Mouse (Mus musculus) CH12.LX (cell line): ENCODE results near the gene Slc16a5. TPM values are rescaled to one million over a fixed set of nuclear protein-coding genes. Genes with fewer than 3 reads are reported as not detected.

Experiments used
- DNase-seq: peaks from one replicate; pipeline ENCODE4 v3.0.0-alpha.2; 2013; ENCODE audit errors: extremely low read depth
- H3K27ac ChIP-seq: 2 replicates; pipeline ENCODE4 v1.5.1; 2012; ENCODE audit warnings: low read depth, mild to moderate bottlenecking, control low read depth, moderate library complexity; ENCODE audit not compliant: insufficient read depth
- H3K27me3 ChIP-seq: replicated peaks from 2 replicates; pipeline ENCODE3; 2012; ENCODE audit warnings: inconsistent platforms
- H3K36me3 ChIP-seq, 2 experiments: replicated peaks in 1 of 2; 2 replicates each; pipeline versions ENCODE3 to v1.6.1; 2012; ENCODE audit warnings: inconsistent platforms in 1 of 2, low read length in 1 of 2, mild to moderate bottlenecking in 1 of 2, mixed read lengths in 1 of 2, moderate library complexity in 1 of 2; ENCODE audit not compliant: control insufficient read depth in 1 of 2, insufficient read depth in 1 of 2
- H3K4me1 ChIP-seq, 2 experiments: 2 replicates each; pipeline ENCODE4 v1.6.1; 2012; ENCODE audit warnings: inconsistent platforms in 1 of 2, moderate library complexity in 1 of 2; ENCODE audit not compliant: insufficient read depth in 2 of 2, control insufficient read depth in 1 of 2
- H3K4me2 ChIP-seq: 2 replicates; pipeline ENCODE4 v1.6.1; 2012; ENCODE audit warnings: low read depth, mild to moderate bottlenecking, control low read depth; ENCODE audit not compliant: poor library complexity, insufficient read depth, severe bottlenecking
- H3K4me3 ChIP-seq, 3 experiments: fragments of 150-350 bp in 1 of 3; sonication (generic) in 1 of 3; replicated peaks in 1 of 3; 2 replicates each; pipeline versions ENCODE3 to v1.5.1; 2011 to 2012; ENCODE audit warnings: low read depth in 2 of 3, low read length in 2 of 3, mild to moderate bottlenecking in 2 of 3, moderate library complexity in 2 of 3, control low read depth in 1 of 3, improper control_type of control experiment in 1 of 3, inconsistent platforms in 1 of 3, mixed read lengths in 1 of 3; ENCODE audit not compliant: poor library complexity in 1 of 3
- H3K79me2 ChIP-seq: replicated peaks from 2 replicates; pipeline ENCODE4 v1.6.1; 2012; ENCODE audit warnings: mild to moderate bottlenecking, moderate library complexity; ENCODE audit not compliant: control insufficient read depth, poor library complexity, insufficient read depth, severe bottlenecking; ENCODE audit errors: extremely low read depth
- H3K9ac ChIP-seq: 2 replicates; pipeline ENCODE4 v1.6.1; 2012; ENCODE audit warnings: low read depth, mild to moderate bottlenecking, control low read depth, moderate library complexity; ENCODE audit not compliant: insufficient read depth
- H3K9me3 ChIP-seq: replicated peaks from 2 replicates; pipeline ENCODE3; 2012; ENCODE audit warnings: low read length, inconsistent platforms, mixed read lengths
- CHD1 ChIP-seq: IDR thresholded peaks from 2 replicates; pipeline ENCODE4 v1.6.1; 2012; ENCODE audit warnings: low read depth, low read length, improper control_type of control experiment, inconsistent platforms
- CTCF ChIP-seq, 2 experiments: IDR thresholded peaks in 1 of 2; conservative IDR thresholded peaks in 1 of 2; 2 replicates each; pipeline ENCODE4 v1.5.1; 2011 to 2012; ENCODE audit warnings: low read depth in 2 of 2, low read length in 2 of 2, improper control_type of control experiment in 1 of 2, inconsistent platforms in 1 of 2, mild to moderate bottlenecking in 1 of 2, moderate library complexity in 1 of 2
- E2F4 ChIP-seq: IDR thresholded peaks from 2 replicates; pipeline ENCODE4 v1.6.1; 2011; ENCODE audit warnings: low read depth, low read length, improper control_type of control experiment; ENCODE audit not compliant: insufficient replicate concordance
- EP300 ChIP-seq: IDR thresholded peaks from 2 replicates; pipeline ENCODE4 v1.6.1; 2011; ENCODE audit warnings: low read length, improper control_type of control experiment
- HCFC1 ChIP-seq: IDR thresholded peaks from 2 replicates; pipeline ENCODE4 v1.6.1; 2012; ENCODE audit warnings: low read depth, mild to moderate bottlenecking, inconsistent platforms, low read length, improper control_type of control experiment
- JUN ChIP-seq: IDR thresholded peaks from 2 replicates; pipeline ENCODE4 v1.6.1; 2011; ENCODE audit warnings: low read depth, mild to moderate bottlenecking, low read length, improper control_type of control experiment, moderate library complexity; ENCODE audit not compliant: insufficient read depth
- KAT2A ChIP-seq: IDR thresholded peaks from 2 replicates; pipeline ENCODE4 v1.6.1; 2012; ENCODE audit warnings: low read length, improper control_type of control experiment, inconsistent platforms; ENCODE audit not compliant: insufficient replicate concordance
- MAZ ChIP-seq: IDR thresholded peaks from 2 replicates; pipeline ENCODE4 v1.6.1; 2012; ENCODE audit warnings: low read depth, mild to moderate bottlenecking, inconsistent platforms, low read length, improper control_type of control experiment, moderate library complexity
- MXI1 ChIP-seq: IDR thresholded peaks from 2 replicates; pipeline ENCODE4 v1.6.1; 2011; ENCODE audit warnings: mild to moderate bottlenecking, low read depth, low read length, improper control_type of control experiment
- NRF1 ChIP-seq: IDR thresholded peaks from 2 replicates; pipeline ENCODE4 v1.6.1; 2014; ENCODE audit warnings: low read depth, mild to moderate bottlenecking, inconsistent platforms, low read length, improper control_type of control experiment, moderate library complexity
- PAX5 ChIP-seq: IDR thresholded peaks from 2 replicates; pipeline ENCODE4 v1.6.1; 2012; ENCODE audit warnings: low read length, inconsistent platforms, mixed read lengths
- POLR2A ChIP-seq: IDR thresholded peaks from 2 replicates; pipeline ENCODE4 v1.6.1; 2011; ENCODE audit warnings: low read depth, mild to moderate bottlenecking, improper control_type of control experiment, low read length
- RCOR1 ChIP-seq: conservative IDR thresholded peaks from 2 replicates; pipeline ENCODE4 v1.6.1; 2012; ENCODE audit warnings: low read depth, mild to moderate bottlenecking, inconsistent platforms, low read length, improper control_type of control experiment
- SMC3 ChIP-seq: IDR thresholded peaks from 2 replicates; pipeline ENCODE4 v1.6.1; 2011; ENCODE audit warnings: low read depth, low read length, improper control_type of control experiment
- USF1 ChIP-seq: IDR thresholded peaks from 2 replicates; pipeline ENCODE4 v1.6.1; 2014; ENCODE audit warnings: low read depth, mild to moderate bottlenecking, inconsistent platforms, low read length, improper control_type of control experiment
- ZMIZ1 ChIP-seq: IDR thresholded peaks from 2 replicates; pipeline ENCODE4 v1.6.1; 2012; ENCODE audit warnings: low read depth, mild to moderate bottlenecking, inconsistent platforms, low read length, improper control_type of control experiment
- ZNF384 ChIP-seq: IDR thresholded peaks from 2 replicates; pipeline ENCODE4 v1.6.1; 2012; ENCODE audit warnings: low read depth, low read length, improper control_type of control experiment, inconsistent platforms
- dilution Hi-C: fragments of 300-500 bp; cut with MboI; formaldehyde crosslinking; loops from 2 replicates; pipeline ENCODE4 v1.14.3; 2020; ENCODE audit warnings: low sequenced_read_pairs; ENCODE audit not compliant: extremely low pct_unique_long_range_greater_than_20kb, extremely low pct_ligation_motif_present
- in situ Hi-C: fragments of 300-500 bp; cut with MboI; formaldehyde crosslinking; loops from 3 replicates; pipeline ENCODE4 v1.14.3; 2019; ENCODE audit warnings: low sequenced_read_pairs, low pct_ligation_motif_present, low pct_unique_long_range_greater_than_20kb, mixed read lengths
- polyA plus RNA-seq: library from polyadenylated mRNA; unstranded; fragments of >175 nt; gene quantifications from 2 replicates; pipeline ENCODE4 v1.2.1, GENCODE M21; 2012; ENCODE audit warnings: low read depth; ENCODE audit not compliant: insufficient read length
- total RNA-seq, 2 experiments: library from RNA; depleted of rRNA; stranded (reverse); fragments of 300-350 nt in 1 of 2; fragments of >200 nt in 1 of 2; gene quantifications; 2 replicates each; pipeline ENCODE4 v1.2.3; 2012 to 2014

The Slc16a5 gene
- total and polyA plus RNA-seq, 3 experiments = 0.51 to 0.71 TPM; not detected in 1

- peaks cover 10% of the 10 kb centered on the region for H3K9me3 ChIP-seq
- H3K36me3 ChIP-seq = no peaks in the 10 kb centered on the region
- no peak overlapping the region for H3K4me2 ChIP-seq
- H3K79me2 ChIP-seq = no peaks in the 10 kb centered on the region
- H3K9ac ChIP-seq = no peak overlapping the region
- dilution Hi-C loops (no loop called here), in situ Hi-C loops (no loop called here)
- no peak overlapping the region for H3K27ac ChIP-seq
- H3K4me1 ChIP-seq = peaks cover 3 to 19% of the 10 kb centered on the region in 2 experiments
- no peak for DNase-seq
- H3K27me3 ChIP-seq = peaks cover 62% of the 10 kb centered on the region
- no peak overlapping the region for H3K4me3 ChIP-seq
- TF ChIP-seq RCOR1 (no peak), CTCF (conservative IDR thresholded peaks at IDR 0.05 in 1 of 2, IDR thresholded peaks at IDR 0.05 in 1 of 2; ENCODE audit: low read depth in 2 of 2, low read length in 2 of 2) (no peak), KAT2A (no peak)
Observed at GRCm38 (mm10) chr11:115447321-115447885, 14.9 kb upstream of the Slc16a5 start.

- peaks cover 3 to 20% of the 10 kb centered on the region in 2 experiments for H3K4me1 ChIP-seq
- no peak overlapping the region for H3K4me3 ChIP-seq
- no peak for DNase-seq
- dilution Hi-C loops = no loop called here
- no peak overlapping the region for H3K9ac ChIP-seq
- in situ Hi-C loops = no loop called here
- H3K27ac ChIP-seq = no peak overlapping the region
- TF ChIP-seq RCOR1 = no peak
- no peak for TF ChIP-seq ZNF384
- no peak for TF ChIP-seq EP300
- TF ChIP-seq MXI1 = no peak
- no peak for TF ChIP-seq CHD1
- no peak for TF ChIP-seq NRF1
- TF ChIP-seq PAX5 = no peak
- no peak for TF ChIP-seq HCFC1
- TF ChIP-seq SMC3 = no peak
- no peak for TF ChIP-seq JUN
- TF ChIP-seq E2F4 = no peak
- no peak for TF ChIP-seq MAZ
- no peak for TF ChIP-seq ZMIZ1
- TF ChIP-seq USF1 = no peak
- TF ChIP-seq POLR2A = no peak
- H3K79me2 ChIP-seq = no peaks in the 10 kb centered on the region
- no peaks in the 10 kb centered on the region for H3K36me3 ChIP-seq
- no peak overlapping the region for H3K4me2 ChIP-seq
- peaks cover 62% of the 10 kb centered on the region for H3K27me3 ChIP-seq
- peaks cover 10% of the 10 kb centered on the region for H3K9me3 ChIP-seq
Observed at GRCm38 (mm10) chr11:115448075-115448474, 14.2 kb upstream of the Slc16a5 start.
